ENCODE assay signal across 8 mouse cellular contexts in the genomic region with DNA sequence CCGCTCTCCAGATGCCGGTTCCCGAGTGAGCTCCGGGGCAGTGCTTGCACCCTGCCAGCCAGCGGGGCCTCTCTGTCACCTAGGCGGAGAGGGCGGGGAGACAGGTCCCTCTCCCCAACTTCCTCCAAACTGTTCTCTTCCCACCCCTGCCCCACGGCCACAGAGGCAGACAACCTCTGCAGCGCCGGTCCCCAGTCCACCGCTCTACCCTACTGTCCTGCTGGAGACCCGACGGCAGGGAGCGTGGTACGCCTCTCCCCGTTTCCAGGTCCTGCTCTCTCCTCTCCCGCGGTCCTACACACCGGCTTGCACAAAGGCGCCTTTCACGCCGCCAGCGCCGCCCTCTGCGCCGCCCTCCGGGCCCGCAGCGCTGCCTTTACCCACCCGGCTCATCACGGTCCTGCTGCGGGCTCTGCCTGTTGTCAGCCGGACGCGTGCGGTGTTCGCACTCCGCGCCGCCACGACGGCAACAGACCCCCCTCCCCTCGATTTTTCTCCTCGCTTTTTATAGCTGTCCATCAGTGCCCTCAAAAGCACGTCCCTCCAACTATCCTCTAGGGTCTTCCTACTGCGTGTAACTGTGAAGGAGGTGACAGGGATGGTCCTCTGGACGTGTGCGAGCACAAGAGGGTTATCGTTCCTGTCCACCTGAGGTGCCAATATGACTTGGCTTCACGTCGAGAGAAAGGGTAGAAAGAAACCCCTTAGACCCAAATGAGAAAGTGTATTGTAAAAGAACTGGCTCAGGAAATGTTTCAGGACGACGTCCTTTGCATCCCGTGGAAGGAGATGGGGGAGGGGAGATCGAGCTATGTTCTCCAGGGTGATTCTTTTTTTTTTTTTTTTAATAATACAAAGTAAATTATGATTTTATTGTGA. TPM values are rescaled to one million over a fixed set of nuclear protein-coding genes. Genes with fewer than 3 reads are reported as not detected.
DNase-seq lines count a peak whose midpoint lies in the region; ATAC-seq lines count a peak whose summit lies in the region.

A gene (minus strand): TSS at position 274 of the 879 bp plus-strand sequence.

- intact Hi-C loops in heart, postnatal 25 days (cut with DNase I) = loop anchor here (2.0 kb wide), 1 partner anchor 26 kb away; no protein-coding TSS in a partner anchor

- H3K27ac ChIP-seq in forebrain, embryonic 11.5 days (ENCODE audit: low read depth, low read length) = peak within 1 kb of the TSS; percentile 74

- H3K9me3 ChIP-seq in forebrain, embryonic 11.5 days (ENCODE audit: control insufficient read depth, low read length) = no peaks in the 10 kb centered on the region

- H3K36me3 ChIP-seq in forebrain, embryonic 11.5 days (ENCODE audit: control insufficient read depth, insufficient read depth, low read length) = no peaks in the 10 kb centered on the region

- DNase-seq in left cerebral cortex, adult 18-20 months (ENCODE audit: low spot score in 2 of 2) = no peak
- no peak for DNase-seq in left cerebral cortex, adult 11 months (ENCODE audit: low spot score)
- no peak for DNase-seq in adrenal gland, adult 8-10 months
- DNase-seq in forebrain, embryonic 11.5 days (ENCODE audit: low spot score) = peak; percentile 81
- peak; percentile 20 for DNase-seq in heart, postnatal 25 days (ENCODE audit: low spot score)
- DNase-seq in layer of hippocampus, postnatal 10 days (ENCODE audit: low spot score in 2 of 2) = peak in 1 of 2 experiments; percentile 54
- DNase-seq in mesoderm, embryonic 11.5 days (ENCODE audit: low read depth, low spot score) = peak; percentile 79

- peak within 1 kb of the TSS; percentile 58 for H3K4me3 ChIP-seq in forebrain, embryonic 11.5 days (ENCODE audit: low read depth, low read length)

- ATAC-seq in forebrain, embryonic 11.5 days (replicated peaks; ENCODE audit: low FRiP score) = peak; percentile 42
- ATAC-seq in monocyte, adult 5-6 weeks (replicated peaks; ENCODE audit: insufficient number of reproducible peaks, low FRiP score, low TSS enrichment, poor library complexity, severe bottlenecking) = no peak

- peaks cover 2% of the 10 kb centered on the region; the same call in 1 of the 2 replicates for H3K4me1 ChIP-seq in forebrain, embryonic 11.5 days (replicated peaks; ENCODE audit: control insufficient read depth, insufficient read depth, low read length)

- H3K4me2 ChIP-seq in forebrain, embryonic 11.5 days (ENCODE audit: low read depth, low read length, severe bottlenecking) = peak within 1 kb of the TSS; percentile 86

- no peaks in the 10 kb centered on the region for H3K27me3 ChIP-seq in forebrain, embryonic 11.5 days (ENCODE audit: control insufficient read depth, insufficient read depth, low read length)

- H3K9ac ChIP-seq in forebrain, embryonic 11.5 days (ENCODE audit: low read length) = peak within 1 kb of the TSS; percentile 72

- WGBS in forebrain, embryonic 11.5 days = 1% methylated on average over 54 of the region's 55 CpGs

RNA-seq across cellular contexts. Expression of the gene that starts here (rescaled TPM):
- 10 to 100 TPM; 56.6 to 63.7 TPM for total RNA-seq in left cerebral cortex, adult 18-20 months (2021)
- 10 to 100 TPM; 17.1 to 19.4 (median 18.3) TPM for total RNA-seq in adrenal gland, adult 8-10 months (2022)
- 47.6 and 56.5 TPM in 2 replicates for polyA plus RNA-seq in forebrain, embryonic 11.5 days (2014; fragmentation: Nextera tagmentation; extraction: Ambion mirVana)
- 10 to 100 TPM; 21.4 to 30.0 TPM for total RNA-seq in heart, postnatal 25 days (2021)
- 100 to 1,000 TPM; 108 to 113 TPM for total RNA-seq in layer of hippocampus, postnatal 10 days (2021)
- 2.4 to 4.4 TPM (median 3.0 TPM) in 3 replicates for total RNA-seq in monocyte, adult 5-6 weeks (2017)

Comparison
In these comparisons a context has a peak if more than half of its experiments do, and no peak if none do; other contexts are left out.
1. DNase-seq: peak in forebrain, embryonic 11.5 days (single experiment), heart, postnatal 25 days (single experiment) and mesoderm, embryonic 11.5 days (single experiment); none in left cerebral cortex, adult 18-20 months (0 of 2), left cerebral cortex, adult 11 months (single experiment) and adrenal gland, adult 8-10 months (single experiment).